Mouse (Mus musculus) liver, embryonic 12.5 days (tissue): ENCODE data around the gene Cd7. TPM values are rescaled to one million over a fixed set of nuclear protein-coding genes. Genes with fewer than 3 reads are reported as not detected.
A peak's percentile ranks its signal among the peaks of the same experiment; 100 is the strongest.
"Not testable (repeated sequence)": the region's sequence is repeated elsewhere in the genome, so short reads cannot be mapped to it uniquely, and the experiment has no call there.

Experiments used
- ATAC-seq: fragments of 200-750 bp; cut with Nextera tagmentation; 2 replicates; pipeline ENCODE4 v1.8.0; 2017; ENCODE audit warnings: moderate number of reproducible peaks, mild to moderate bottlenecking, moderate library complexity
- H3K27ac ChIP-seq: fragments of 300-500 bp; sonication (generic); 2 replicates; pipeline ENCODE4 v1.5.1; 2016; ENCODE audit warnings: mild to moderate bottlenecking
- H3K27me3 ChIP-seq: fragments of 300-500 bp; sonication (generic); replicated peaks from 2 replicates; pipeline ENCODE4 v1.6.1; 2016; ENCODE audit warnings: mild to moderate bottlenecking, moderate library complexity
- H3K36me3 ChIP-seq: fragments of 300-500 bp; sonication (generic); 2 replicates; pipeline ENCODE4 v1.6.1; 2016; ENCODE audit warnings: mild to moderate bottlenecking, moderate library complexity
- H3K4me1 ChIP-seq: fragments of 300-500 bp; sonication (generic); 2 replicates; pipeline ENCODE4 v1.6.1; 2016
- H3K4me2 ChIP-seq: fragments of 300-500 bp; sonication (generic); 2 replicates; pipeline ENCODE4 v1.6.1; 2016; ENCODE audit warnings: mild to moderate bottlenecking, moderate library complexity
- H3K4me3 ChIP-seq: fragments of 300-500 bp; sonication (generic); 2 replicates; pipeline ENCODE4 v1.5.1; 2016; ENCODE audit warnings: mild to moderate bottlenecking, moderate library complexity
- H3K9ac ChIP-seq: fragments of 300-500 bp; sonication (generic); 2 replicates; pipeline ENCODE4 v1.6.1; 2016; ENCODE audit warnings: mild to moderate bottlenecking, moderate library complexity
- H3K9me3 ChIP-seq: fragments of 300-500 bp; sonication (generic); replicated peaks from 2 replicates; pipeline ENCODE4 v1.6.1; 2016; ENCODE audit warnings: mild to moderate bottlenecking, moderate library complexity
- whole genome bisulfite sequencing: fragments of 180-500 bp; shearing (Covaris S2); methylation state at CpG from one replicate; pipeline ENCODE4 v1.1.7; 2016; ENCODE audit not compliant: insufficient replicate concordance; 5-methylcytosine and 5-hydroxymethylcytosine counted together
- polyA plus RNA-seq: library from polyadenylated mRNA; unstranded; fragments of >200 nt; fragmentation: Nextera tagmentation; extraction: Ambion mirVana; gene quantifications from 2 replicates; pipeline ENCODE4 v1.2.1, GENCODE M21; 2016

Gene Cd7
- polyA plus RNA-seq: 0.33 and 0.54 TPM in 2 replicates

GRCm38 (mm10) chr11:121039302-121039701 lies at the start of gene Cd7:
Cd7 (minus strand) TSS chr11:121039418.
- H3K4me1 ChIP-seq: no peaks in the 10 kb centered on the region
- no peaks in the 10 kb centered on the region for H3K36me3 ChIP-seq
- H3K27ac ChIP-seq: no peak within 1 kb of the TSS
- H3K27me3 ChIP-seq: peaks cover 38% of the 10 kb centered on the region
- H3K4me3 ChIP-seq: no peak within 1 kb of the TSS
- no peaks in the 10 kb centered on the region for H3K9me3 ChIP-seq
- 41% methylated on average over 5 of the region's 5 CpGs for WGBS
- no peak for ATAC-seq
- H3K9ac ChIP-seq: no peak within 1 kb of the TSS
- no peak within 1 kb of the TSS for H3K4me2 ChIP-seq

- Histone ChIP-seq H3K4me3 (no peak overlapping the region), H3K9me3 (no peaks in the 10 kb centered on the region), H3K4me1 (no peaks in the 10 kb centered on the region), H3K27ac (no peak overlapping the region), H3K9ac (no peak overlapping the region), H3K36me3 (no peaks in the 10 kb centered on the region), H3K27me3 (peaks cover 5% of the 10 kb centered on the region; the same call in 1 of the 2 replicates), H3K4me2 (no peak overlapping the region)
- WGBS: 51% methylated on average over 6 of the region's 6 CpGs
- no peak for ATAC-seq
Measured at GRCm38 (mm10) chr11:121088997-121089396, 49.8 kb upstream of the Cd7 start.

DNA sequence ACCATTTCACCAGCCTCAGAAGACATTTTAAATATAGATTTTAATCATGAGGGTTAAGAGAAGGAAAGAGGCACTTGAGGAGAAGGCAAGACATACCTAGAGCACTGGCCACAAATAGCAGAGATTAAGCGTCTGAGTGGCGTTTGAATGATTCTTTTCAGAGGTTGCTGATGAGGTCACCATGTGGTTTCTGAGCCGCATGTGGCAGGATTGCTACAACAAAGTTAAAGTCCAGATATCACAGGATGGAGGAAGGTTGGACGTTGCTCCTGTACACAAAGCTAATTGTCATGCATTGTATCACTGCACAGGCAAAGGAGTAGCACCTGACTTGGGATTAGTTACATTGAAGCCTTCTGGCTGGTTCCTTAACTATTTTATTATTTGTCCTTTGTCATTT lies 47.1 kb upstream of the Cd7 start:
- Histone ChIP-seq H3K9ac (no peak overlapping the region), H3K4me2 (no peak overlapping the region), H3K4me3 (no peak overlapping the region), H3K27me3 (peaks cover 5% of the 10 kb centered on the region; the same call in 1 of the 2 replicates), H3K9me3 (no peaks in the 10 kb centered on the region), H3K36me3 (no peaks in the 10 kb centered on the region), H3K4me1 (0 out of 2 replicates have a peak, but pooled peaks cover 3% of the 10 kb centered on the region), H3K27ac (no peak overlapping the region)
- no peak for ATAC-seq
- 26% methylated on average over 4 of the region's 4 CpGs for WGBS

- Histone ChIP-seq H3K9ac (no peak overlapping the region), H3K36me3 (no peaks in the 10 kb centered on the region), H3K27me3 (peaks cover 5% of the 10 kb centered on the region; the same call in 1 of the 2 replicates), H3K4me3 (no peak overlapping the region), H3K27ac (no peak overlapping the region), H3K4me1 (0 out of 2 replicates have a peak, but pooled peaks cover 3% of the 10 kb centered on the region), H3K9me3 (no peaks in the 10 kb centered on the region), H3K4me2 (no peak overlapping the region)
- ATAC-seq: no peak
- WGBS: 58% methylated on average over 5 of the region's 5 CpGs
Measured at GRCm38 (mm10) chr11:121085181-121085580, 46.0 kb upstream of the Cd7 start.

- Histone ChIP-seq H3K27me3 (0 out of 2 replicates have a peak, but pooled peaks cover 5% of the 10 kb centered on the region), H3K4me3 (no peak overlapping the region), H3K4me2 (no peak overlapping the region), H3K9me3 (no peaks in the 10 kb centered on the region), H3K27ac (no peak overlapping the region), H3K9ac (no peak overlapping the region), H3K4me1 (0 out of 2 replicates have a peak, but pooled peaks cover 3% of the 10 kb centered on the region), H3K36me3 (no peaks in the 10 kb centered on the region)
- ATAC-seq: no peak
- 44% methylated on average over 6 of the region's 6 CpGs for WGBS
Measured at GRCm38 (mm10) chr11:121082857-121083500, 43.8 kb upstream of the Cd7 start.

- Histone ChIP-seq H3K27me3 (0 out of 2 replicates have a peak, but pooled peaks cover 8% of the 10 kb centered on the region), H3K9me3 (no peaks in the 10 kb centered on the region), H3K4me3 (no peak overlapping the region), H3K9ac (no peak overlapping the region), H3K4me2 (no peak overlapping the region), H3K4me1 (0 out of 2 replicates have a peak, but pooled peaks cover 3% of the 10 kb centered on the region), H3K36me3 (no peaks in the 10 kb centered on the region), H3K27ac (no peak overlapping the region)
- ATAC-seq: no peak
- 58% methylated on average over 3 of the region's 3 CpGs for WGBS
Measured at GRCm38 (mm10) chr11:121082250-121082649, 43.0 kb upstream of the Cd7 start.

DNA sequence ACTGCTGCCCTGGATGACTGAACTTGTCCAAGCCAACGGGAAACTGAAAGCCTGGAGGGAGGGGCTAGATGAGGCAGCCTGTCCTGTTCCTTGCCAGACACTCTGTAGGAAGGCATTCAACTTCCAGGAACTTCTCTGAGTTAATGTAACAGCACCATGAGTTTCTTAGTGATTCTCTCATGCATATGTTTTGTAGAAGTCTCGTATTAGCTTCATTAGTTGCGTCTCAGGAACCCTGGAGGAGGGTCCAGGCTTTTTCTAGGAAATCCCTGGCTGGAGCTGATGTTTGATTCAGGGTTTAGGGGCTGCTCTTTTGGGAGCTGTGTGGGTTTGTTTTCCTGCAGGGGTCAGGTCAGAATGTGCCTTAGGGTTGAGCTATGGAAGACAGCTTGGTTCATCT lies 41.9 kb upstream of the Cd7 start, which contains the start of gene Sectm1a:
TSS of gene Sectm1a (minus strand) at position 101 of the 400 bp plus-strand sequence.
- Histone ChIP-seq H3K9ac (no peak within 1 kb of the TSS), H3K4me3 (no peak within 1 kb of the TSS), H3K4me2 (no peak within 1 kb of the TSS), H3K9me3 (no peaks in the 10 kb centered on the region), H3K27me3 (0 out of 2 replicates have a peak, but pooled peaks cover 8% of the 10 kb centered on the region), H3K36me3 (no peaks in the 10 kb centered on the region), H3K27ac (no peak within 1 kb of the TSS), H3K4me1 (0 out of 2 replicates have a peak, but pooled peaks cover 3% of the 10 kb centered on the region)
- no peak for ATAC-seq
- 56% methylated on average over 3 of the region's 3 CpGs for WGBS

GRCm38 (mm10) chr11:121080330-121080729 lies 41.1 kb upstream of the Cd7 start:
- WGBS: 82% methylated on average over 8 of the region's 8 CpGs
- ATAC-seq: no peak

GRCm38 (mm10) chr11:121075655-121076054 lies 36.4 kb upstream of the Cd7 start:
- Histone ChIP-seq H3K4me3 (no peak overlapping the region), H3K36me3 (no peaks in the 10 kb centered on the region), H3K4me1 (no peaks in the 10 kb centered on the region), H3K27me3 (0 out of 2 replicates have a peak, but pooled peaks cover 3% of the 10 kb centered on the region), H3K27ac (no peak overlapping the region), H3K9me3 (no peaks in the 10 kb centered on the region), H3K9ac (no peak overlapping the region), H3K4me2 (no peak overlapping the region)
- WGBS: 50% methylated on average over 5 of the region's 5 CpGs
- no peak for ATAC-seq

More at GRCm38 (mm10) chr11:121080330-121080729, 41.1 kb upstream of the Cd7 start:
- Histone ChIP-seq H3K4me3 (no peak overlapping the region), H3K4me1 (0 out of 2 replicates have a peak, but pooled peaks cover 3% of the 10 kb centered on the region), H3K9ac (no peak overlapping the region), H3K4me2 (no peak overlapping the region), H3K27ac (no peak overlapping the region), H3K27me3 (0 out of 2 replicates have a peak, but pooled peaks cover 3% of the 10 kb centered on the region), H3K9me3 (no peaks in the 10 kb centered on the region), H3K36me3 (no peaks in the 10 kb centered on the region)

- not testable (repeated sequence) for H3K36me3 ChIP-seq, H3K4me1 ChIP-seq, H3K9me3 ChIP-seq, H3K4me3 ChIP-seq, H3K27ac ChIP-seq, H3K27me3 ChIP-seq, ATAC-seq, H3K4me2 ChIP-seq, H3K9ac ChIP-seq
- 79% methylated on average over 12 of the region's 16 CpGs for WGBS
Measured at GRCm38 (mm10) chr11:121069662-121070061, 30.4 kb upstream of the Cd7 start.

DNA sequence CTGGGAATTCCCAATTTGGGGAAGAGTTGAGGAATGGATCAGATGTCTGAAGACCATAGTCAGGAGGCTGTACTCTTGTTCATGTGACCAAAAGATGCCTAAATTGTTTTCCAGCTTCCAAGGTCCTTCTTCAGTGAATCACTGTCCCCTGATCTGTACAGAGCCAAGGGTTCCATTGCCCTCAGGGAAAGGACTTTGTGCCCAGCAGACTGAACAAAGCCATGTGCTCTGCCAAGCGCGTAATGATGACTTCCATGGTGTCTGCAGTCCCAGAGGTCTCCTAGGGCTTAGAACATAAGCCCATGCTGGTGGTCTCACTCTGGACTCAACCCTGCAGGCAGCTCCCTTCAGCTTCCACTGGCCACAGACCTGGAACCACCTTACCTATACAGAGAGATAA lies 28.7 kb upstream of the Cd7 start:
- Histone ChIP-seq H3K27me3 (peaks cover 10% of the 10 kb centered on the region), H3K9me3 (no peaks in the 10 kb centered on the region), H3K4me3 (no peak overlapping the region), H3K27ac (no peak overlapping the region), H3K4me2 (no peak overlapping the region), H3K9ac (no peak overlapping the region), H3K36me3 (no peaks in the 10 kb centered on the region), H3K4me1 (no peaks in the 10 kb centered on the region)
- ATAC-seq: 0 out of 2 replicates have a peak, but pooled peaks have one; percentile 13
- WGBS: 84% methylated on average over 2 of the region's 2 CpGs

- no peak overlapping the region for H3K9ac ChIP-seq
- peaks cover 10% of the 10 kb centered on the region for H3K27me3 ChIP-seq
- H3K27ac ChIP-seq: no peak overlapping the region
- no peaks in the 10 kb centered on the region for H3K36me3 ChIP-seq
- ATAC-seq: no peak
- 72% methylated on average over 3 of the region's 3 CpGs for WGBS
- no peaks in the 10 kb centered on the region for H3K4me1 ChIP-seq
- no peak overlapping the region for H3K4me3 ChIP-seq
- no peak overlapping the region for H3K4me2 ChIP-seq
- H3K9me3 ChIP-seq: no peaks in the 10 kb centered on the region
Measured at GRCm38 (mm10) chr11:121064197-121064596, 25.0 kb upstream of the Cd7 start.
